Comparison of ENCODE assay signal across 17 mouse cellular contexts in genomic region chr2:34178653-34179052, GRCm38 (mm10).
"Had no signal": no experiment of that assay in that cellular context is flagged by ENCODE, and none has a peak within 500 bp of the region (broad histone marks: within the 10 kb centered on the region; RNA-seq: fewer than 3 reads in every experiment).

No protein-coding gene starts in this region.

- H3K9me3 ChIP-seq: limb, embryonic 12.5 days; liver, embryonic 13.5 days; lung, embryonic 15.5 days; megakaryocyte, embryonic 14.5 days; neural tube, embryonic 12.5 days had no signal

- H3K4me3 ChIP-seq: limb, embryonic 12.5 days; liver, embryonic 13.5 days; lung, embryonic 15.5 days; megakaryocyte, embryonic 14.5 days; neural tube, embryonic 12.5 days had no signal

- H3K27ac ChIP-seq: limb, embryonic 12.5 days; liver, embryonic 13.5 days; lung, embryonic 15.5 days; macrophage; neural tube, embryonic 12.5 days had no signal

- H3K4me2 ChIP-seq: limb, embryonic 12.5 days; liver, embryonic 13.5 days; lung, embryonic 15.5 days; neural tube, embryonic 12.5 days had no signal

- DNase-seq: kidney, adult 8-10 months; kidney, postnatal 25 days; layer of hippocampus, adult 9-11 months; layer of hippocampus, postnatal 36 days; liver; liver, embryonic 13.5 days; liver, postnatal 0 days; lung, postnatal 14 days; right cerebral cortex, adult 18-20 months; right cerebral cortex, postnatal 25 days; thymus, postnatal 36 days had no signal

- H3K27me3 ChIP-seq: limb, embryonic 12.5 days; liver, embryonic 13.5 days; lung, embryonic 15.5 days; neural tube, embryonic 12.5 days had no signal

- H3K4me1 ChIP-seq: liver, embryonic 13.5 days; lung, embryonic 15.5 days; megakaryocyte, embryonic 14.5 days had no signal

- H3K9ac ChIP-seq: limb, embryonic 12.5 days; liver, embryonic 13.5 days; liver, postnatal 0 days; lung, embryonic 15.5 days; neural tube, embryonic 12.5 days had no signal

- ATAC-seq: liver, postnatal 0 days; midbrain, embryonic 16.5 days had no signal
